Mouse (Mus musculus): ENCODE data around the gene Fam50a. TPM values are rescaled to one million over a fixed set of nuclear protein-coding genes. Genes with fewer than 3 reads are reported as not detected.
"Not testable (repeated sequence)": the region's sequence is repeated elsewhere in the genome, so short reads cannot be mapped to it uniquely, and the experiment has no call there.

Fam50a gene
- polyA plus RNA-seq, 1 experiment from 2014 or later: 65.8 TPM

GRCm38 (mm10) chrX:74304867-74305700 is 7.7 kb upstream of the Fam50a start, which contains the start of gene Gdi1:
Gene Gdi1, plus strand, starts transcription at chrX:74304998.
- no peaks in the 10 kb centered on the region for H3K9me3 ChIP-seq (ENCODE audit: control insufficient read depth, low read length)
- ATAC-seq (ENCODE audit: insufficient number of reproducible peaks, low FRiP score, low TSS enrichment, low read depth) (peak; percentile 76), DNase-seq (ENCODE audit: low spot score) (peak; percentile 84)
- 0 out of 2 replicates have a peak, but pooled peaks cover 4% of the 10 kb centered on the region for H3K36me3 ChIP-seq (ENCODE audit: control insufficient read depth, insufficient read depth, low read length)
- H3K4me2 ChIP-seq (ENCODE audit: low read depth, severe bottlenecking): peak within 1 kb of the TSS; percentile 74
- peak within 1 kb of the TSS; percentile 54 for H3K4me3 ChIP-seq (ENCODE audit: low read depth, low read length)
- H3K9ac ChIP-seq (ENCODE audit: low read length): peak within 1 kb of the TSS; percentile 63
- H3K4me1 ChIP-seq (ENCODE audit: control insufficient read depth, insufficient read depth, low read length): no peaks in the 10 kb centered on the region
- peak within 1 kb of the TSS; percentile 68; the same call in 1 of the 2 replicates for H3K27ac ChIP-seq (replicated peaks; ENCODE audit: low read depth, low read length)
- H3K27me3 ChIP-seq (ENCODE audit: control insufficient read depth, insufficient read depth, low read length): no peaks in the 10 kb centered on the region
- 24% methylated on average over 40 of the region's 41 CpGs for WGBS

GRCm38 (mm10) chrX:74328725-74329161 is 15.9 kb downstream of the Fam50a start, which contains the start of gene Plxna3:
Gene Plxna3, plus strand, starts transcription at chrX:74329066.
- peak within 1 kb of the TSS; percentile 45 for H3K4me3 ChIP-seq (ENCODE audit: low read depth, low read length)
- no peaks in the 10 kb centered on the region for H3K27me3 ChIP-seq (ENCODE audit: control insufficient read depth, insufficient read depth, low read length)
- H3K9ac ChIP-seq (ENCODE audit: low read length): peak within 1 kb of the TSS; percentile 63
- WGBS: 14% methylated on average over 18 of the region's 30 CpGs
- no peaks in the 10 kb centered on the region for H3K4me1 ChIP-seq (ENCODE audit: control insufficient read depth, insufficient read depth, low read length)
- DNase-seq (ENCODE audit: low spot score) (peak; percentile 80), ATAC-seq (ENCODE audit: insufficient number of reproducible peaks, low FRiP score, low TSS enrichment, low read depth) (peak; percentile 91)
- no peaks in the 10 kb centered on the region for H3K9me3 ChIP-seq (ENCODE audit: control insufficient read depth, low read length)
- H3K36me3 ChIP-seq (ENCODE audit: control insufficient read depth, insufficient read depth, low read length): no peaks in the 10 kb centered on the region; the same call in 1 of the 2 replicates
- peak within 1 kb of the TSS; percentile 58 for H3K4me2 ChIP-seq (ENCODE audit: low read depth, severe bottlenecking)
- H3K27ac ChIP-seq (replicated peaks; ENCODE audit: low read depth, low read length): peak within 1 kb of the TSS; percentile 52; the same call in 1 of the 2 replicates

GRCm38 (mm10) chrX:74329215-74329671 is 16.4 kb downstream of the Fam50a start:
- H3K4me1 ChIP-seq (ENCODE audit: control insufficient read depth, insufficient read depth, low read length): no peaks in the 10 kb centered on the region
- H3K4me3 ChIP-seq (ENCODE audit: low read depth, low read length): peak overlapping the region; percentile 45
- no peaks in the 10 kb centered on the region for H3K9me3 ChIP-seq (ENCODE audit: control insufficient read depth, low read length)
- peak; percentile 57 for ATAC-seq (ENCODE audit: insufficient number of reproducible peaks, low FRiP score, low TSS enrichment, low read depth)
- H3K27me3 ChIP-seq (ENCODE audit: control insufficient read depth, insufficient read depth, low read length): no peaks in the 10 kb centered on the region
- no peak for DNase-seq (ENCODE audit: low spot score)
- no peak overlapping the region for H3K27ac ChIP-seq (replicated peaks; ENCODE audit: low read depth, low read length)
- no peaks in the 10 kb centered on the region; the same call in 1 of the 2 replicates for H3K36me3 ChIP-seq (ENCODE audit: control insufficient read depth, insufficient read depth, low read length)
- peak overlapping the region; percentile 58 for H3K4me2 ChIP-seq (ENCODE audit: low read depth, severe bottlenecking)
- 22% methylated on average over 10 of the region's 10 CpGs for WGBS
- H3K9ac ChIP-seq (ENCODE audit: low read length): peak overlapping the region; percentile 63

GRCm38 (mm10) chrX:74330166-74330930 is 17.5 kb downstream of the Fam50a start:
- no peak overlapping the region for H3K9ac ChIP-seq (ENCODE audit: low read length)
- DNase-seq (ENCODE audit: low spot score) (no peak), ATAC-seq (ENCODE audit: insufficient number of reproducible peaks, low FRiP score, low TSS enrichment, low read depth) (no peak)
- H3K27ac ChIP-seq (replicated peaks; ENCODE audit: low read depth, low read length): no peak overlapping the region
- no peaks in the 10 kb centered on the region for H3K4me1 ChIP-seq (ENCODE audit: control insufficient read depth, insufficient read depth, low read length)
- peak overlapping the region; percentile 58; the same call in 1 of the 2 replicates for H3K4me2 ChIP-seq (ENCODE audit: low read depth, severe bottlenecking)
- 49% methylated on average over 2 of the region's 2 CpGs for WGBS
- no peaks in the 10 kb centered on the region; the same call in 1 of the 2 replicates for H3K36me3 ChIP-seq (ENCODE audit: control insufficient read depth, insufficient read depth, low read length)
- no peaks in the 10 kb centered on the region for H3K9me3 ChIP-seq (ENCODE audit: control insufficient read depth, low read length)
- H3K4me3 ChIP-seq (ENCODE audit: low read depth, low read length): peak overlapping the region; percentile 45
- no peaks in the 10 kb centered on the region for H3K27me3 ChIP-seq (ENCODE audit: control insufficient read depth, insufficient read depth, low read length)

GRCm38 (mm10) chrX:74352645-74353466 is 40.0 kb downstream of the Fam50a start:
- DNase-seq (ENCODE audit: low spot score): peak; percentile 26
- 30% methylated on average over 13 of the region's 13 CpGs for WGBS
- H3K27ac ChIP-seq (replicated peaks; ENCODE audit: low read depth, low read length): no peak overlapping the region
- H3K9me3 ChIP-seq (ENCODE audit: control insufficient read depth, low read length): no peaks in the 10 kb centered on the region
- ATAC-seq (ENCODE audit: insufficient number of reproducible peaks, low FRiP score, low TSS enrichment, low read depth): peak; percentile 9; the same call in 1 of the 2 replicates
- H3K9ac ChIP-seq (ENCODE audit: low read length): peak overlapping the region; percentile 66
- H3K4me2 ChIP-seq (ENCODE audit: low read depth, severe bottlenecking): peak overlapping the region; percentile 57
- no peaks in the 10 kb centered on the region for H3K36me3 ChIP-seq (ENCODE audit: control insufficient read depth, insufficient read depth, low read length)
- H3K4me3 ChIP-seq (ENCODE audit: low read depth, low read length): peak overlapping the region; percentile 43
- no peaks in the 10 kb centered on the region for H3K4me1 ChIP-seq (ENCODE audit: control insufficient read depth, insufficient read depth, low read length)
- H3K27me3 ChIP-seq (ENCODE audit: control insufficient read depth, insufficient read depth, low read length): no peaks in the 10 kb centered on the region

GRCm38 (mm10) chrX:74353467-74353770 is 40.6 kb downstream of the Fam50a start, which contains the start of gene Lage3:
Gene Lage3, minus strand, starts transcription at chrX:74353618.
- peak within 1 kb of the TSS; percentile 66 for H3K9ac ChIP-seq (ENCODE audit: low read length)
- no peak within 1 kb of the TSS for H3K27ac ChIP-seq (replicated peaks; ENCODE audit: low read depth, low read length)
- no peaks in the 10 kb centered on the region for H3K9me3 ChIP-seq (ENCODE audit: control insufficient read depth, low read length)
- ATAC-seq (ENCODE audit: insufficient number of reproducible peaks, low FRiP score, low TSS enrichment, low read depth) (peak; percentile 68), DNase-seq (ENCODE audit: low spot score) (peak; percentile 78)
- H3K27me3 ChIP-seq (ENCODE audit: control insufficient read depth, insufficient read depth, low read length): no peaks in the 10 kb centered on the region
- WGBS: 18% methylated on average over 9 of the region's 22 CpGs
- H3K4me2 ChIP-seq (ENCODE audit: low read depth, severe bottlenecking): peak within 1 kb of the TSS; percentile 57
- H3K4me3 ChIP-seq (ENCODE audit: low read depth, low read length): peak within 1 kb of the TSS; percentile 43
- H3K36me3 ChIP-seq (ENCODE audit: control insufficient read depth, insufficient read depth, low read length): no peaks in the 10 kb centered on the region
- H3K4me1 ChIP-seq (ENCODE audit: control insufficient read depth, insufficient read depth, low read length): no peaks in the 10 kb centered on the region

- WGBS: 93% methylated on average over 3 of the region's 3 CpGs
- not testable (repeated sequence) for H3K36me3 ChIP-seq (ENCODE audit: control insufficient read depth, insufficient read depth, low read length); H3K4me2 ChIP-seq (ENCODE audit: low read depth, severe bottlenecking); H3K9me3 ChIP-seq (ENCODE audit: control insufficient read depth, low read length); H3K4me1 ChIP-seq (ENCODE audit: control insufficient read depth, insufficient read depth, low read length); H3K27me3 ChIP-seq (ENCODE audit: control insufficient read depth, insufficient read depth, low read length); DNase-seq (ENCODE audit: low spot score); H3K9ac ChIP-seq (ENCODE audit: low read length); ATAC-seq (ENCODE audit: insufficient number of reproducible peaks, low FRiP score, low TSS enrichment, low read depth); H3K4me3 ChIP-seq (ENCODE audit: low read depth, low read length); H3K27ac ChIP-seq (replicated peaks; ENCODE audit: low read depth, low read length)
Observed at GRCm38 (mm10) chrX:74357069-74357468, 44.2 kb downstream of the Fam50a start.

All from limb, embryonic 11.5 days (tissue).